Mouse (Mus musculus): ENCODE measurements at regions not wholly inside any gene's neighbourhood (a gene's known extent, or its start where the extent isn't known, plus 50 kb on each side); places are given as distances from the start of the nearest gene placed in this dataset.

DNA sequence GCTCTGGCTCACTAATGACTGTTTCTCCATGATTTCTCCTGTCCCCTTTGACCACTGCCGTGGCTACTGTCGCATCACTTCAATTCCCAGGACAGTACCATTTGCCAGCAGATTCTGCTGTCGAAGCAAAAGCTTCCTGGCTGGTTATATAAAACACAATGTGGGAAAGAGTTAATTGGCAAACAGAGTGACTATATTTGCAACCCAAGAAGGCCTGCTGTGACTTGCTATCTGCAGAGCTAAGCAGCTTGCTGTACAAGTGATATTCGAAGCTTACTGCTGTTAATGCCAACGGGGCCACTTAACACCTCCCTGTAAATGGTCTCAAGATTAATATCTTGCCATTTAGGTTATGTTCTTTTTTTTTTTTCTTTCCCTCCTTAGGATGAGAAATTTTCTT is 242.2 kb upstream of the A1bg start:
- in situ Hi-C loops (cut with MboI, MseI): no loop called here

DNA sequence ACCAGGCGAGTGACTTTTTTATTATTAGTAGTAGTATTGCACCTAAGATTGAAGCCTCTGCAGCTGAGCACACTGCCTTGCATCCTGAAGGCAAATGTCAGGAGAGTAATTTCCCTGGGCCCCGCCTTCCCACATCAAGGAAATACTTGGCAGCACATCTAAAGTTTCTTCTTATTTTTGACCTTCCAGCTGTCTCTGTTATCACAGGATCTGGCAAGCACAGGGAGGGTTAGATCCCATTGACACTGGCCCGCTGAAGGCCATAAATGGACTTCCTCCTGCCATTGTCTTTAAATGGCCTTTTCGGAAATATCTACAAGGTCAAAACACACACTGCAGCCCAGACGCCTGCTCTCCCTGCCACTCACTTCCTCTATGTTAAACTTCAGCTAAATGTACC is 238.6 kb upstream of the A1bg start:
- in situ Hi-C loops (cut with MboI, MseI): no loop called here

DNA sequence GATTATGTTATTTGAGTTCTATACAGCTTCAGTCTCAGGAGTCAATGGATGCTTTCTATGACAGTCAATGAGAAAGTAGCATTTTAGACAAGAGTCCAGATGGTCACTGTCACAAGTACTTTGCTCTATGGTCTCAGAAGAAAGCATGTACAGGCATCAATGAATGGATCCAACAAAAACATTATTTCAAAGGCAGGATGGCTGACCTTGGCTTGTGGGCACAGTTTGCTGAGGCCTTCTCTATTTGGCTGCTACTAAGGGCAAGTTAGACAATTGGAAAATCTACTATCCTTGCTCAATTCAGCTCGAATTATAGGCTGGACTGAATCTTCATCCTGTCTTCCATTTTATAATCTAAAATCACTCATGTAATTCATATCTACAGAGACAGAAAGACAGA is 237.9 kb upstream of the A1bg start:
- in situ Hi-C loops (cut with MboI, MseI): no loop called here

DNA sequence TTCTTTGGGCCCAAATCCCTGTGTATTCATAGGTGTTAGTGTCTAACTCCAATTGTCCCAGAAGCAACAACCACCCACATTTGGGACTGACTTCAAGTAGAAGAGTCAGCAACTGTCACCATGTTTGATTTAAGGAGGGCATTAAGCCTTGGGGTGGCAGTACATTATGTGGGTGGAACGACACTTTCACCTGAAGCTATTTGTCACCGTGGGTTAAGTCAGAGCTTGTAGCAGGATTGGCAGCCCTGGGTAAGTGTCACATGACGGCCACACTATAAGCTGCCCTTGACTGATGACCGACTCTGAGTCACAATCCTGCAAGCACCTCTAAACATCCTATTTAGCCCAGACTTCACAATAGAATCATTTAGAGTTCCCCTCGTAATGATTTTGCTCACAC is 236.7 kb upstream of the A1bg start:
- in situ Hi-C loops (cut with MboI, MseI): loop anchor here (5.0 to 10.0 kb wide), 3 partner anchors 245 to 1083 kb away; no protein-coding TSS in a partner anchor

DNA sequence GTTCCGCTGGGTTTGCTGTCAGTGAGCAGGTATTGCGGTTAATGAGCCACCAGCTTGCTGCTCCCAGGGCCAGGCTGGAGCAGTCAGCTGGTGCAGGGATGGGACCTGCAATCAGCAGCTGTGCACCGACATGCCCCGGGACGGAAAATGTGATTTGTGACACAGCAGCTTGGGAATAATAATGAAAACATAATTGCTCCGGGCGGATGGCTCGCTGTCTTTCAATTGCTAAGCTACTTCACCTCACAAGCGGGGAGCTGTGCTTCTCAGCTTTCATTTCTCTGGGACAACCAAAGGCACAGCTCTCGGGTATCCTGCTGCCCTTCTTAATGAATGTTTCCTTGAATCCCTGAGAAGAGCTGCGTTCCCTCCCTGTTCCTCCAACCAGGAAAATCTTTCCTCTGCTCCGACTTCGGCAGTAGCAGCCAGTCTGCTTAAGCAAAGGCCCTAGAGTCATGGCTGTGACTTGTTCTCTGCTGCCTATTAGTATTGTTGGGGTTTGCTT is 235.3 kb upstream of the A1bg start:
- in situ Hi-C loops (cut with MboI, MseI): loop anchor here (5.0 to 10.0 kb wide), 3 partner anchors 247 to 1084 kb away; no protein-coding TSS in a partner anchor

DNA sequence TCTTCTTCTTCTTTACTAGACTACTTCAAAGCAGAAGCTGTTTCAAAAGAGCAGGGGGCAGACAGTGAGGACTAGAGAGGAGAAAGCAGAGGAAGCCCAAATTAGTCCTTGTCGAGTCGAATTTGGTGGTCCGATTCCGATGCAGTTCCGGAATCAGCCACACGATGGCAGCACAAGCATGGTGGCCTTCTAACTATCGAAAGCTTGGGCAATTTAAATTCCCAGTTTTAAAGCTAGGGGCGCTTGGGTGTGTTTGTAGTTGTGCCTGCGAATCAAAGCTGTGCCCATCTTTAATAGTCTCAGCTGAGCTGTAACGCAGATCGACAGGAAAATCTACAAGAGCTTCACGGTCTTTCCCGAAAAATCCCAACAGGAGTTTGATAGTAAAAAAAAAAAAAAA is 234.7 kb upstream of the A1bg start:
- in situ Hi-C loops (cut with MboI, MseI): loop anchor here (5.0 to 10.0 kb wide), 3 partner anchors 247 to 1085 kb away; no protein-coding TSS in a partner anchor

DNA sequence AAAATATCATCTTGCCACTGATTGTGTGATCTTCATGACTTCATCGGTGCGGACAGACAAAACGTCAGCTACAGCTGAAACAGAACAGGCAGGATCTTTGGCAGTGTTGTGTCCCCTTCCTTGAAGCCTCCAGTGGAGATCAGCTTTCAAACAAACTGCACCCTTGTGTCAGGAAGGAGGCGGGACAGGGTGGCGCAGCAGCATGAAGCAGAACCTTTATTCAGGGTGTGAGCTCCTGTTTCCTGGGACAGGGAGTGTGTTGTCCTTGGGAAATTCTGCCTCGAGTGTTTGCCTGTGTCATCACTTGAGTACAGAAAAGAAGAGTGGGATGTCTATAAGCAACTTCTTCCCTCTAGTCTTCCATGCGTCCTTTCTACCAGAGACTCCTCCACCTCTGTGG is 232.7 kb upstream of the A1bg start:
- in situ Hi-C loops (cut with MboI, MseI): loop anchor here (5.0 to 10.0 kb wide), 3 partner anchors 249 to 1087 kb away; no protein-coding TSS in a partner anchor

DNA sequence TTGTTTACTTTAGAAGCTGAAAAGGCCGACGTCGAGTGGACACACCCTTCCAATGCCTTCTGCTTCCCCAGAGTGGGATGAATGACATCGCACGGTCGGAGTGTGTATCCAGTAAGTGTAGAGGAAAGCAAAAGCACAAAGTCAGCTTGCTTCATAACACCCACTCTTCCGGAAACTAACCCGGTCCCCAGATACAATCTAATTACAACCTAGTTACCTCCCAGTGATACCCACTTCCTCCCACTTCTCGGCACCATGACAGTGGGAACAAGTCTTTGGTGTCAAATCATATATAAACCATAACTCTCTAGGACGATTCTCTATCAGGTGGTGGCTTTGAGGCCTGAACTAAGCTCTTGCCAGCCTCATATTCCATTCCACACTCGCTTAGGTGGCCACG is 231.4 kb upstream of the A1bg start:
- in situ Hi-C loops (cut with MboI, MseI): loop anchor here (10.0 kb wide), 1 partner anchor 251 kb away; no protein-coding TSS in a partner anchor

DNA sequence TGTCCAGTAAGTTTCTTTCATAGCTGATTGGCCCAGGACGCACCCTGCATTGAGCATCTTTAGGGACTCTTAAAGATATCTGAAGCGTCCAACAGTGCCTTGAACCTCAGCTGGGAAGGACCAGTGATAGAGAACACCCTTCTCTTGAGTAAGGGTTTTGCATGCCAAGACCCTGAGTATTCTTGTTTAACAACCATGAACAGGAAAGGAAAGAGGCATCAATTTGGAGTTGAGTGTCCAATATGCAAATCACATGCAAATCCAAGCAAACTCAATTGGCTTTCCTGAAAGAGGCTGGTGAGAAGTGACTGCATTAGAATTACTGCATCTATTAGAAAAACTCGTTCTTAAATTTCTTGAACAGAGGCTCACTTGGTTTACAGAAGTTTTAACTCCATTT is 220.0 kb upstream of the A1bg start:
- in situ Hi-C loops (cut with MboI, MseI): no loop called here

DNA sequence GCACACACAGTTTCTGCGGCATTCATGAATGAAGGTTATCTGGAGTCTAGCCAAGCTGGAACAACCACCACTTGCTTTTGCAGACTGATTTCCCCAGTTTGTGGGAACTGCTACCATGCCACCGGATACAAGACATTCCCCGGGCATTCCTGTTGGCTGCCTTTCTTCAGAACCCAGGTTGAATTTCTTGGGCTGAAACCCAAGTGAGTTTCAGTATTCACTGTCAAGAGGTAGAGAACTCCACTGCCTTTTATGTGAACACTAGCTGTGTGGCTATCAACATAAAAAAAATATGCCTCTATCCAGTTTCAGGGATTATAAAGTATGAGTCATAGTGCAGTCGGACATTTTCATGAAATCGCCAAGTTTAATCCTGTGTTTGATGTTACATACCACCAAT is 216.3 kb upstream of the A1bg start:
- in situ Hi-C loops (cut with MboI, MseI): loop anchor here (10.0 kb wide), 1 partner anchor 816 kb away; no protein-coding TSS in a partner anchor

DNA sequence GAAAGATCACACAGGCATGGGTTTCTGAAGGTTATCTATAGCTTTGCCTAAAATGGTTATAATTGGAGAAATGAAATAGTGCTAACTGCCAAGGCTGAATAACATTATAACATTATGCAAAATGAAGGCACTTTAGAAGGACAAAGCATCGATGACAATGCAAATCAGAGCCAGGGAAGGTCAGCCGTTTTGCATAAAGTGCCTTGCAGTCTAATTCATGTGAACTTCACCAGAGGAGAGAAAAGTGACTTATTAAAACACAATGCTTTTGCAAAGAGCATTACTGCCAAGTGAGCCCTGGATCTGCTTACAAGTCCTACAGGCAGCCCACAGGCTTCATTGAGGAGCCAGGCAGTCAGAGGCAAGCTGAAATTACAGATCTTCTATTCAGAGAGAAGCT is 214.0 kb upstream of the A1bg start:
- in situ Hi-C loops (cut with MboI, MseI): loop anchor here (10.0 kb wide), 1 partner anchor 818 kb away; no protein-coding TSS in a partner anchor

DNA sequence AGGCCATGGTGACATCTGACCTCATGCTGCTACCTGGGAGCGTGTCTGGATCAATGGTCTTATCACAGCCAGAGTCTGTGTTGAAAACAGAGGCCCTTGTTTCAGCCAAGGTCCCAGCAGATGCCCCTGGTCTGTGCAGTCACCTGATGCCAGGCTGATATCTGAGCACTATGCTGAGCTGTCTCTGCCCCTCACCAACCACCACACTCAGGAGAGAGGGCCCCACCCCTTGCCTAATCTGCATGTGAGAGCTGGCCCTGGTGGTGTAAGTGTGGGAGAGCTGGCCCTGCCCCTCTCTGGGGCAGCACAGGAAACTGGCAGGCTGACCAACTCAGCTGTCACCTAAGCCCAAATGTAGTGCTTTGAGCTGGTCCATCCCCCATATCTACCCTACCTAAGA is 210.5 kb upstream of the A1bg start:
- in situ Hi-C loops (cut with MboI, MseI): loop anchor here (10.0 kb wide), 1 partner anchor 821 kb away; no protein-coding TSS in a partner anchor

DNA sequence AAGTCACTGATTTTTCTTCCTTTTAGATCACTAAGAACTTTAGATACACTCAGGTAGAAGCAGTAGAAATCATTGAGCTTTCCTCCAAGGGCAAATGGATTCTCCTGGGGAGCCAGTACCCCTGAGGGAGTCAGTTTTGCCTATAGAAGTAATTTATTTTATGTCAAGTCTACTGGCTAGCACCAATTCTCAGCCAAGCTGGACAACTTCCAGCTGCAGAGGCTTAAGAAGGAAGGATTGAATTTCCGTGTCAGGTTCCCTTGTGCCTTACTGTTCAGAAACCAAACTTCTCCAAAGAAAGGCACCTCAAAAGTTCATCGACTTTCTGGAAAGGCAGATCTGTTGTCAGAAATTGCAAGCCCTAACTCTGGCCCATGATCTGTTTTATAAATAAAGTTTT is 205.2 kb upstream of the A1bg start:
- in situ Hi-C loops (cut with MboI, MseI): no loop called here

DNA sequence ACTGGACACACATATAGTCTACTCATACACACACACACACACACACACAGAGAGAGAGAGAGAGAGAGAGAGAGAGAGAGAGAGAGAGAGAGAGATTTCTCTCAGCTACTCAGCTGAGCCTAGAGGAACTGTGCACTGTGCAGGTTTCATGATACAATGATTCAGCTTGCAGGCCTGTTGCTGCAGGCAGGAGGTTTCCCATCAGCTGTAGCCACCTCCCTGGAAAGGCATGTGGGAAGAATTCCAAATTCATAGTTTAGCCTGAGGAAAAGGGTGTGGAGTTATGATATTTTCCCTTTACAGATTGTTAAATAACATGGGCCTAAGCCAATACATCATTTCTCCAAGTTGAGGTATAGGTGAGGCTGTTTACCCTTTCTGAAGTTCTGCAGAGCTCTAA is 204.3 kb upstream of the A1bg start:
- in situ Hi-C loops (cut with MboI, MseI): no loop called here

DNA sequence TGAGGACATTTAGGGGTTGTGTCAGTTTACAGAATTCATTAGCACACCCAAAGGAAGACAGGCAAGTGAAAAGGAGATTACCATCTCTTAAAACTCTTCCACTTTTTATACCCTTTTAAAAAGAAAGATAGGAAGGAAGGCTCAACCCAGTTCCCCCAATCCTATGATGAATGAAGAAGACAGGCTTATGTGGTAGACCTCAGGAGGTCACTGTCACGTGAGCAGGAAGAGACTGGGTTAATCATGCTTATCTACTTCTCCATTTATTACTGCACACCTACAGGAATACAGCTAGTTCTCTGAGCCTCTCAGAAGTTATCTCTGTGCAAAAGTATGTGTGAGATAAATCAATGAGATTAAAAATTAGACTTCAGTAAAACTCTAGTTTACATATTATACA is 194.1 kb upstream of the A1bg start:
- in situ Hi-C loops (cut with MboI, MseI): no loop called here

DNA sequence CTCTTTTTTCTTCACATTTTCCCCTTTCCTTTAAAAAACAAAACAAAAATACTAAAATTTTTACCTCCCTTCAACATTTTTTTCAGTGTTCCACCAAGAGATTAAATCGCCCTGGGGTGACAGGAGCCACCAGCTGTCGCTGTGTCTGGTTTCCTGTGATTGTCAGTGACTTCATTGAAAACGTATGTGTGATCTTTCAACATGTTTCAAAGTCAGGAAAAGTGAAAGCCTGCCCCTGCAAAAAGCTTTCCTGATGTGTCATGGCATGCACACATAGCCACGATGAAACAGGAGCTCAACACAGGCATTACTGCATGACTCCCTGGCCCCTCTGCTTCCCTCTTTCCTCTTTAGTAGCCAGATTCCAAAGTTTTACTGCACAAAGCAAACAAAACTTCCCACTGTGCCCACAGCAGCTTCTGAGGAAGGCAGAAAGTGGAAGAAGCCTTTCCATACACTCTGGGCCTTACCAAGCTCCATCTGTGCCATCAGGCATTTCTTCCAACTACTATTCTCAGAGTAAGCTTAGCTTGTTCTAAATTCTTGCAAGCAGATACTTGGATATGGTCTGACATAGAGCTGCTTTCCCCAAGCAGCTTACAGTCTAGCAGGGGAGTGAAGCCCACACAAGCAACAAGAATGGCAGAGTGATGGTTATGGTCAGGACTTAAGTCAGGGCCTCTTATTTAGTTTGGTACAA is 186.8 kb upstream of the A1bg start:
- in situ Hi-C loops (cut with MboI, MseI): no loop called here

DNA sequence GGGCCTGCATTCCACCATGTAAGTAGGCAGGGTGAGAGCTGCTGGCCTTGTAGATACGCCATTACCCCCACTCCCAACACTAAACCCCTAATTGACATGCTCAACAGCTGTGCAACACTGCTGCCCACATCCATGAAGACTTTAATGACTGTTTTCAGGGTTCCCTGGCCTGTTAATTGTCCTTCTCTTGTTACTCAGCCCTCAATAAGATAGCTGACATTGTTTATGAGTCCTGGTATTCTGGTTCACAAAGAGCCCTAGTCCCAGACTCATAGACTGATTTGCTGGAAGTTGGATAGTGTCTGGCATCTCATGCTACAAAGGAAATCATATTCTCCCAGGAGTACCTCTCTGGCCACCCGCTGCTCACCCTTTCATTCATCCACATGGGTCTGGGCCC is 186.1 kb upstream of the A1bg start:
- in situ Hi-C loops (cut with MboI, MseI): no loop called here

DNA sequence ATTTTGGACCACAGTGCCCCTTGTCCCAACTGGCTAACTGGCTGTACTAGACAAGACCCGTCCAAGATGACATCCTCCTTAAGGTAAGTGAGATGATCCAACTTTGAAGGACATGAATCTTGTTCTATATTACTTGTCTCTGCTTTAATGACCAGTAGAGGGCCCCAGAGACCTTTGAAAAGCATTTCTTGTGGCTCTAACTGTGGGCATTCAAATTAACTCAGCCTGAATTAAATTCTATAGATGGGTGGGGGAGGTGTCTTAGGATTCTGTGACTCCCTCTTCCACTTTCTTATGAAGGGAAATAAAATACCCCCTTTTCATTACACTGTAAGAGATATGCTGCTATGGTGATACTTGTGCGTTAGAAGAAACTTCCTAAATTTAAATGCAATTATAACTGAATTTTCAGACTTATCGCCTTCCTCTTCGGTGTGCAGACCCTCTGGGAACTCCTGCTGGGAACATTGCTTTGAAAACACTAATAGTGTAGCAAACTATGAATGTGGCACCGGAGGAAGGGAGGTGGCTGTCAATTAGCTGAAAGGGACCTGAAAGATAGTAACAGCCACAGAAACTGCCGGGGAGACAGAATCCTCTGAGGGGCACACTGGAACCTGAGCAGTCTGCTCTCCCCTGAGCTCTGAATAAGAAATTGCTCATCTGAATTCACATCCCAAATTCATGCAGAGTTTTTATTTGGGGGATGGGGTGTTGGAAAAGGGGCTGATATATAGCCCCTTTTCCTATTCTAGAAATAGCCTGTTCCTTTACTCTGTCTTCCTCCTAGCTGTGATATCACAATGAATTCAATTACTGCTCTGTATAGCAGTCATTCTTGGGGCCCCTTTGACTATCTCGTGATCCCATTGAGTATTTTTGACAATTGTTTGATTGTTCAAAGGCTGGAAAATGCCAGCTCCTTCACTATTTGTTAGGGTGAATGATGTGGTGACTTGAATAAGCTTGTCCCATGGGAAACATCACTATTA is 179.9 kb upstream of the A1bg start:
- in situ Hi-C loops (cut with MboI, MseI): no loop called here

DNA sequence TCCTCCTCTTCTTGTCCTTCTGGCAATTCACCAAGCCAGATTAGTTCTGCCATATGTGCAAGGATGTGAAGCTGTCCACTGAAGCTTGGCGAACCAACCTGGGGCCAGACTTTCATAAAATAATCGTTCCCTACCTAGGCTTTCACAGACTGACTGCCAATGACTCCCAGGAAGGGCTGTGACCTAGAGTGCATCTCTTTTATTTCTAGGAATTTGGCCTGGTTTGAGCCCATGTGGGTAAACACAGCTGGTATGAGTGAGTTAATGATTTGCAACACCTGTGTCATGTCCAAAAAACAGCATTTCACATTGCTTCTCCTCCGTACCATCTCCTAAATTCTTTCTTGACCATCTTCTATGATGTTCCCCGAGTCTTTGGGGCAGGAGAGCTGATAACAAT is 178.0 kb upstream of the A1bg start:
- in situ Hi-C loops (cut with MboI, MseI): no loop called here

DNA sequence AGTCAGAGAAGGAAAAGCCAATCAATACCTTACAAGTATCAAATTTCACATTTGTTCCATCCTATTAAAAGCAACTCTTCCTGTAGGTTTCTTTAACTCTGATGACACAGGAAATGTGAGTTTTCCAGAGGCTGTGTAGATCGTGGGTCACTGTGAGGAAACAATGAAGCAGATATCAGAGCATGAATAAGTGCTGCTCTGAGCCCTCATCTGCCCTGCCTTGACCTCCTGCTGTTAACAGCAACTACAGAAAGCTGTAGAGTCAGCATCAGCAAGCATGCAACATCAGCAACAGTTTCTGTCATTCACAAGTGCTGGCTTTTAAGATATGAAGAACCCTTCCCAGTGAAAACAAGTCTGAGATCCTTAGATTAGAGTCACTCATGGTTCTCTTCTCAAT is 176.2 kb upstream of the A1bg start:
- in situ Hi-C loops (cut with MboI, MseI): no loop called here

DNA sequence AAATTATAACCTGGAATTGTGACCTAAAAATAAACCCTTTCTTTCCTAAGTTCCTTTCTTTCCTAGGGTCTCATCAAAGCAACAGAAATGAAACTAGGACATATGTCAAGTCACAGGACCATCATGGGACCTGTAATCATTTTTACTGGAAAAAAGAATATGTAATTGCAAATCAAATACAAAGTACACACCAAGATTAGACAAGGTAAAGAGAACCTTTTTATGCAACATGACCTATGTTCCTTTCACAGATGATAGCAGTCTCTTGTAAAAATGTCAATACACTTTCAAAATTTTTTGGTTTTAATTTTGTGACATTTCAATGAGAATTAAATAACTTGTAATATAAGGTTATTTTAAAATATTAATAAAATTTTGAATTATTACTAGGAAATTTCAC is 175.7 kb upstream of the A1bg start:
- in situ Hi-C loops (cut with MboI, MseI): no loop called here
